Mouse (Mus musculus) leukemia stem cell, adult 10-12 weeks (primary cell): ENCODE measurements around the gene Gm6902. TPM values are rescaled to one million over a fixed set of nuclear protein-coding genes. Genes with fewer than 3 reads are reported as not detected.

Source experiments
- polyA plus RNA-seq: library from polyadenylated mRNA; stranded (reverse); fragments of >175 nt; gene quantifications from 2 replicates; pipeline ENCODE4 v1.2.3, GENCODE M21; 2012; ENCODE audit warnings: low replicate concordance

Gene Gm6902
- polyA plus RNA-seq = not detected in 2 replicates

GRCm38 (mm10) chr7:23278800-23279199 is at the start of gene Gm6902:
Gene Gm6902 (minus strand): TSS chr7:23278900.

DNA sequence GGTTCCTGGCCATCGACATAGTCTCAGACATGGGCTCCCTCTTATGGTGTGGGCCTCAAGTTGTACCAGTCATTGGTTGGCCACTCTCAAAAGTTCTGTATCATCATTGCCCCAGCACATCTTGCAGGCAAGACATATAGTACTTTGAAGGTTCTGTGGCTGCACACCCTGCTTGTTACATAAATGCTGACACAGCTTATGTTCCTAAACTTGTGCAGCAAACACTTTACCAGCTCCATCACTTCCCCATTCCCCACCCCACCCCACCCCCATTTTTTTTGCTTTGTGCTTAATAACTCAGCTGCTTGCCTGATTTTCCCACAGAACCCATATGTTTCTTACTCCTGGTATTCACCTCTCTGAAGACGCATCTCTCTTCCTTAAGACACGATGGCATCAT is 22.2 kb upstream of the Gm6902 start, which contains the start of gene Nlrp4e:
Nlrp4e (plus strand) TSS at position 301 of the 400 bp plus-strand sequence.

DNA sequence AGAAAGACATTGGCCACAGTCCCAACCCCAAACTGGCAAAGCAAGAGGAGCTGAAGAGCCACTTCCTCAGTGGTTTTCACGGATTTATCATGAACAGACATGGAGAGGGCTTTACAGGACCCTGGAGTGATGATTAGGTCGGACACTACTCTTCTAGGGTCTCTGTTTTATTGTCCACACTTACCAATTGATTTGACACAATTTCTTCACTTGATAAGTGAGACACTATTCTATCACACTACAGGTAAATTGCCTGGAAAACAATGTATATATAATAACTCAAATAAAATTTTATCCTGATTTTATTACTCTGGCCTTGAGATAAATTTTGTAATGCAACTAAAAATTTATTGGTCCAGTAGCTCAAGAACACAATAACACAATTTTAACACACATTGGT is 27.1 kb downstream of the Gm6902 start, which contains the start of gene Vmn1r166:
Vmn1r166 (minus strand) TSS at position 101 of the 400 bp plus-strand sequence.

Other genes with a start within 250 kb of the Gm6902 start
- not detected in 2 replicates for gene Vmn1r163, start 223.4 kb downstream of the Gm6902 start, polyA plus RNA-seq
- gene Gm8720, start 211.4 kb downstream of the Gm6902 start, polyA plus RNA-seq = not detected in 2 replicates
- gene Gm10662, start 134.4 kb downstream of the Gm6902 start, polyA plus RNA-seq = not detected in 2 replicates
- not detected in 2 replicates for gene Vmn1r165, start 61.6 kb downstream of the Gm6902 start, polyA plus RNA-seq
- not detected in 2 replicates for gene Vmn1r166, start 27.2 kb downstream of the Gm6902 start, polyA plus RNA-seq
- not detected in 2 replicates for gene Nlrp4e, start 22.3 kb upstream of the Gm6902 start, polyA plus RNA-seq
- gene Nlrp5, start 107.0 kb upstream of the Gm6902 start, polyA plus RNA-seq = not detected in 2 replicates
- not detected in 2 replicates for gene Vmn1r167, start 228.3 kb upstream of the Gm6902 start, polyA plus RNA-seq